Mouse (Mus musculus): Measurements from ENCODE around the gene Kel.

GRCm38 (mm10) chr6:41646220-41646619 is 57.9 kb downstream of the Kel start:
- TF ChIP-seq POLR2A (IDR thresholded peaks at IDR 0.05; ENCODE audit: borderline replicate concordance, low read depth, low read length) (no peak), CTCF (IDR thresholded peaks at IDR 0.05; ENCODE audit: low read depth, low read length) (no peak)
